In genomic region chr11:93251766-93252165, GRCm38 (mm10) we compare ENCODE assay signal across 16 mouse cellular contexts.
"Had no signal": no experiment of that assay in that cellular context is flagged by ENCODE, and none has a peak within 500 bp of the region (broad histone marks: within the 10 kb centered on the region; RNA-seq: fewer than 3 reads in every experiment).

No protein-coding gene starts in this region.

- DNase-seq: gastrocnemius, postnatal 14 days; gastrocnemius, postnatal 36 days; heart, adult 11 months; heart, adult 2 months; heart, postnatal 14 days; heart, postnatal 36 days; kidney, adult 11 months; kidney, adult 2 months; kidney, adult 9 months; kidney, postnatal 25 days; kidney, postnatal 4 days; liver; liver, embryonic 13.5 days; liver, postnatal 0 days had no signal

- ATAC-seq: hindbrain, postnatal 0 days; intestine, embryonic 16.5 days; liver, postnatal 0 days had no signal
